Mouse (Mus musculus): Measurements from ENCODE around the gene Sycn. TPM values are rescaled to one million over a fixed set of nuclear protein-coding genes. Genes with fewer than 3 reads are reported as not detected.
A peak's percentile ranks its signal among the peaks of the same experiment; 100 is the strongest.

Gene Sycn
- total RNA-seq, 2 experiments from 2014 or later = not detected

- intact Hi-C loops (cut with DNase I) = no loop called here
- DNase-seq (ENCODE audit: low spot score in 2 of 2) = no peak
Observed at GRCm38 (mm10) chr7:28581721-28582120, 41.0 kb downstream of the Sycn start.

- DNase-seq (ENCODE audit: low spot score in 2 of 2) = no peak
- intact Hi-C loops (cut with DNase I) = no loop called here
Observed at GRCm38 (mm10) chr7:28582841-28583240, 42.2 kb downstream of the Sycn start.

- peak; percentile 32 to 74 for DNase-seq (ENCODE audit: low spot score in 2 of 2)
- intact Hi-C loops (cut with DNase I) = no loop called here
Observed at GRCm38 (mm10) chr7:28583570-28584344, 43.1 kb downstream of the Sycn start.

GRCm38 (mm10) chr7:28584468-28584867, 43.8 kb downstream of the Sycn start:
- no peak for DNase-seq (ENCODE audit: low spot score in 2 of 2)
- intact Hi-C loops (cut with DNase I) = no loop called here

GRCm38 (mm10) chr7:28585001-28585400, 44.3 kb downstream of the Sycn start:
- intact Hi-C loops (cut with DNase I) = no loop called here
- no peak for DNase-seq (ENCODE audit: low spot score in 2 of 2)

- DNase-seq (ENCODE audit: low spot score in 2 of 2) = no peak
- intact Hi-C loops (cut with DNase I) = no loop called here
Observed at GRCm38 (mm10) chr7:28586663-28587411, 46.2 kb downstream of the Sycn start.

- DNase-seq (ENCODE audit: low spot score in 2 of 2) = no peak
- intact Hi-C loops (cut with DNase I) = no loop called here
Observed at GRCm38 (mm10) chr7:28587644-28588043, 47.0 kb downstream of the Sycn start.

Small RNAs within 50 kb of the gene (microRNA-seq; reads per million reads assigned to microRNA genes)
- 0.34 to 0.50 reads per million in 2 experiments for gene Mir7049

Other genes starting within 250 kb of the Sycn start
- 1 to 10 TPM in 1 of 2 experiments, under 1 TPM in 1; 0.25 to 1.7 TPM for gene Selenov, start 249.7 kb upstream of the Sycn start, total RNA-seq (2021)
- 1 to 10 TPM; 1.4 to 2.0 TPM for gene Dll3, start 238.6 kb upstream of the Sycn start, total RNA-seq (2021)
- 10 to 100 TPM; 39.0 to 40.8 TPM for gene Timm50, start 228.8 kb upstream of the Sycn start, total RNA-seq (2021)
- 100 to 1,000 TPM; 113 to 119 TPM for gene Supt5, start 202.1 kb upstream of the Sycn start, total RNA-seq (2021)
- 100 to 1,000 TPM; 438 to 443 TPM for gene Rps16, start 190.2 kb upstream of the Sycn start, total RNA-seq (2021)
- 1 to 10 TPM; 5.0 to 6.7 TPM for gene Plekhg2, start 168.3 kb upstream of the Sycn start, total RNA-seq (2021)
- gene Zfp36, start 160.6 kb upstream of the Sycn start, total RNA-seq (2021) = 1 to 10 TPM; 2.2 to 2.9 TPM
- 10 to 100 TPM; 19.0 to 22.2 TPM for gene Med29, start 148.2 kb upstream of the Sycn start, total RNA-seq (2021)
- gene Paf1, start 147.9 kb upstream of the Sycn start, total RNA-seq (2021) = 10 to 100 TPM; 62.4 to 64.0 TPM
- gene Gmfg, start 103.4 kb upstream of the Sycn start, total RNA-seq (2021) = 1 to 10 TPM; 1.8 to 3.1 TPM
- gene Lrfn1, start 88.9 kb upstream of the Sycn start, total RNA-seq (2021) = 10 to 100 TPM; 81.6 to 91.4 TPM
- gene Ifnl2, start 30.4 kb upstream of the Sycn start, total RNA-seq (2021) = not detected
- not detected for gene Ifnl3, start 18.0 kb upstream of the Sycn start, total RNA-seq (2021)
- gene Nccrp1, start 6.4 kb downstream of the Sycn start, total RNA-seq (2021) = under 1 TPM; 0.46 to 0.50 TPM
- gene Samd4b, start 57.3 kb downstream of the Sycn start, total RNA-seq (2021) = 10 to 100 TPM; 65.2 to 68.7 TPM
- gene Pak4, start 57.3 kb downstream of the Sycn start, total RNA-seq (2021) = 1 to 10 TPM; 8.1 to 8.3 TPM
- gene Acp7, start 90.4 kb downstream of the Sycn start, total RNA-seq (2021) = 1 to 10 TPM; 1.1 to 1.6 TPM
- gene Fbxo27, start 152.0 kb downstream of the Sycn start, total RNA-seq (2021) = 10 to 100 TPM; 21.6 to 21.8 TPM
- gene Fbxo17, start 175.9 kb downstream of the Sycn start, total RNA-seq (2021) = 1 to 10 TPM in 1 of 2 experiments, under 1 TPM in 1; 0.76 to 1.3 TPM
- gene Mrps12, start 200.9 kb downstream of the Sycn start, total RNA-seq (2021) = 10 to 100 TPM; 60.3 to 67.4 TPM
- 10 to 100 TPM; 13.1 to 14.4 TPM for gene Sars2, start 201.1 kb downstream of the Sycn start, total RNA-seq (2021)
- 1 to 10 TPM in 1 of 2 experiments, under 1 TPM in 1; 0.92 to 1.2 TPM for gene Ccer2, start 215.3 kb downstream of the Sycn start, total RNA-seq (2021)
- gene Sirt2, start 225.8 kb downstream of the Sycn start, total RNA-seq (2021) = 100 to 1,000 TPM; 151 to 166 TPM
- 10 to 100 TPM; 34.2 to 37.7 TPM for gene Nfkbib, start 226.6 kb downstream of the Sycn start, total RNA-seq (2021)
- 1 to 10 TPM; 2.4 to 2.9 TPM for gene Rinl, start 248.1 kb downstream of the Sycn start, total RNA-seq (2021)

Measured in left cerebral cortex, postnatal 25 days (tissue).